Mouse (Mus musculus) midbrain, embryonic 12.5 days (tissue): ENCODE measurements at regions not wholly inside any gene's neighbourhood (a gene's known extent, or its start where the extent isn't known, plus 50 kb on each side); places are given as distances from the start of the nearest gene placed in this dataset.

Experiments
- ATAC-seq: fragments of 200-750 bp; cut with Nextera tagmentation; 2 replicates; pipeline ENCODE4 v1.8.0; 2017; ENCODE audit warnings: low read depth, moderate TSS enrichment, moderate library complexity; ENCODE audit not compliant: low FRiP score
- H3K27ac ChIP-seq: fragments of 300-500 bp; sonication (generic); replicated peaks from 2 replicates; pipeline ENCODE4 v1.5.1; 2016; ENCODE audit warnings: mild to moderate bottlenecking
- H3K27me3 ChIP-seq: fragments of 300-500 bp; sonication (generic); 2 replicates; pipeline ENCODE4 v1.6.1; 2016; ENCODE audit warnings: mild to moderate bottlenecking
- H3K36me3 ChIP-seq: fragments of 300-500 bp; sonication (generic); 2 replicates; pipeline ENCODE4 v1.6.1; 2016
- H3K4me1 ChIP-seq: fragments of 300-500 bp; sonication (generic); 2 replicates; pipeline ENCODE4 v1.6.1; 2016
- H3K4me2 ChIP-seq: fragments of 300-500 bp; sonication (generic); replicated peaks from 2 replicates; pipeline ENCODE4 v1.6.1; 2016; ENCODE audit warnings: mild to moderate bottlenecking, moderate library complexity
- H3K4me3 ChIP-seq: fragments of 300-500 bp; sonication (generic); 2 replicates; pipeline ENCODE4 v1.5.1; 2016; ENCODE audit warnings: mild to moderate bottlenecking
- H3K9ac ChIP-seq: fragments of 300-500 bp; sonication (generic); replicated peaks from 2 replicates; pipeline ENCODE4 v1.6.1; 2016; ENCODE audit warnings: mild to moderate bottlenecking, moderate library complexity
- H3K9me3 ChIP-seq: fragments of 300-500 bp; sonication (generic); 2 replicates; pipeline ENCODE4 v1.6.1; 2016; ENCODE audit warnings: mild to moderate bottlenecking
- WGBS: fragments of 180-500 bp; shearing (Covaris S2); methylation state at CpG from one replicate; pipeline ENCODE4 v1.1.7; 2016; 5-methylcytosine and 5-hydroxymethylcytosine counted together

DNA sequence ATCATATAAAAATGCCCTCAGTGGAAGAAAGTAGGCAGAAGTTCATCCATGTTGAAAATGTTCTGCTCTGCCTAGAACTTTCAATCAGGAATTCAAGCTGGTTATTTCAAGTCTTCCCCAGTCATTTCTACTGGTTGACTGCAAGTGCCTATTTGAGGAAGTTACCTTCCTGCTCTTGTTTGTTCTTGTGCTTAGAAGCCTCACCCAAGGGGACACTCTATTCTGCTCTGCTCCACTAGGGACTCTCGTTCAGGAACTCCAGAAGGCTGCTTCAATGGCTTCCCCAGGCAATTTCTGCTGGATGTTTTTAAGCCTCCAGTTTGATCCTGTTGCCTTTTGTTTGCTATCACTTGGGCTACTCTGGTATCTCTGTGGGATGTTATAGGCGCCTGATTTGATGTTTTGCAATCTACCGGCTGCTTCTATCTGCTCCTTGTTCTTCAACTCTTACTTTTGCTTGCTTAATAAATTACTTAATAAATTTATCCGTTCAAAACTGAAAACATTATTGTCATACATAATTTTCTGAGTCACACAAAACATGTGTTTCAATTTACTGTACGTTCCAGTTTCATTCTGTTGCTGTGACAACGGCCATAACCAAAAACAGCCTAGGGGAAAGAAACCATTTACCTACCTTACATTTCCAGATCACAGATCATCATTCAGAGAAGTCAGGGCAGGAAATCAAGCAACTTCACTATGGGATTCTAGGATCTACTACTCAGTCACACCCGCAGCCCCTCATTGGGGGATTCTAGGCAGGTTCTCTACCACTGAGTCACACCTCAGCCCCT is 71.4 kb upstream of the Foxk1 start:
- Histone ChIP-seq H3K36me3 (no peaks in the 10 kb centered on the region), H3K4me1 (peaks cover 4% of the 10 kb centered on the region; the same call in 1 of the 2 replicates), H3K27me3 (no peaks in the 10 kb centered on the region), H3K27ac (no peak overlapping the region), H3K4me2 (no peak overlapping the region), H3K9ac (no peak overlapping the region), H3K4me3 (no peak overlapping the region), H3K9me3 (no peaks in the 10 kb centered on the region)
- WGBS, result 85% methylated on average over 7 of the region's 7 CpGs
- no peak for ATAC-seq

DNA sequence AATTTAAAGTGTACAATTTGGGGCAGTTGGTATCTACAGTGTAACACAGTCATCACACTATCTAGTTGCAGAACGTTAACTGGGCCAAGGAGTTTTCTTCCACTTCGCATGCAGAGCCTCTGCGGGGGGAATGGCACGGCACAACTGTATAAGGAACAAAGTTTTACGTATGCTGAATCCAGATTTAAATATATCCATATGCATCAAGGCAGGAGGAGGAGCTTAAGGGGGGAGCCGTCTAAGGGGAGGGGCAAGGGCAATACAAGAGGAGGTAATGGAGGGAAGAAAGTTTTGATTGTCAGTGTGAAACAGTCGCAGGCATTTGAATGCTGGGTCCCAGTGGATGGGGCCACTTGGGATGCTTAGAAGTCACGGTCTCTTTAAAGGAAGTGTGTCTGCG is 68.6 kb upstream of the Foxk1 start:
- Histone ChIP-seq H3K36me3 (no peaks in the 10 kb centered on the region), H3K4me2 (no peak overlapping the region), H3K4me3 (no peak overlapping the region), H3K4me1 (no peaks in the 10 kb centered on the region), H3K27ac (no peak overlapping the region), H3K27me3 (no peaks in the 10 kb centered on the region), H3K9me3 (no peaks in the 10 kb centered on the region), H3K9ac (no peak overlapping the region)
- no peak for ATAC-seq
- WGBS, result 60% methylated on average over 9 of the region's 9 CpGs

DNA sequence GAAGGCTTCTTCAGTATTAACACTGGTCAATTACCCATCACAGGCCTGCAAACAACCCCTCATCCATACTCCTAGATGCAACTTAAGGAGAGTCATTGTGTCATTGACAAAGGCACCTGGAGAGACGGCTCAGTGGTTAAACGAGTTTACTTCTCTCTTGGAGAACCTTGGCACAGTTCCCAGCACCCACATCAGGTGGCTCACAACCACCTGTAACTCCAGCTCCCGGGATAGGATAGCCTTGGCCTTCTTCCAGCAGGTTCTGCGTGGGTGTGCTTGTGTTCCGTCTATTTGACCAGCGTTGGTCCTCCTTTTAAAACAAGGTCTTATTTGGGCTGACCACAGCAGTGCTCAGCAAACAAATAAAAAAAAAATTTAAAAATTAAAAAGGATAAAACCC is 63.9 kb upstream of the Foxk1 start:
- H3K9me3 ChIP-seq, result no peaks in the 10 kb centered on the region
- H3K4me2 ChIP-seq, result no peak overlapping the region
- 90% methylated on average over 6 of the region's 6 CpGs for WGBS
- H3K4me3 ChIP-seq, result no peak overlapping the region
- no peaks in the 10 kb centered on the region for H3K27me3 ChIP-seq
- H3K27ac ChIP-seq, result no peak overlapping the region
- H3K36me3 ChIP-seq, result no peaks in the 10 kb centered on the region
- ATAC-seq, result no peak
- no peaks in the 10 kb centered on the region for H3K4me1 ChIP-seq
- no peak overlapping the region for H3K9ac ChIP-seq

DNA sequence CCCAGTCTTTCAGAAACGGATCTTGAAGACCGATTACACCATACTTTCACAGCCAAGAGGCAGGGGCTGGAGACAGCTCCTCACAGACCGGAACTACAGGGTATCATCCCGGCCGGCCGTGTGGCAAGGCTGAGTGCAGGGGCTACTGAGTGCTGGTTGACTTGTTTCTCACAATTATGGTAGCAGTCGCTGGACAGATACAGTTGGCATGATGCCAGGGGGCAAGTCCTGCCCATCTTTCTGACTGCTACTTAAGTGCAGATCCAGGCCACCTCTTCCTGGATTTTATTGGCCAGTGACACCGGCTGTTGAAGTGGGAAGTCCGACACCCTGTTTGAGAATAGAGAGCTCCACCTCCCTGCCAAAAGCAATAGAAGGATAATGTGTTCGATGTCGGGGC is 63.2 kb upstream of the Foxk1 start:
- H3K4me2 ChIP-seq, result no peak overlapping the region
- H3K9ac ChIP-seq, result no peak overlapping the region
- no peaks in the 10 kb centered on the region for H3K4me1 ChIP-seq
- no peaks in the 10 kb centered on the region for H3K27me3 ChIP-seq
- no peak overlapping the region for H3K27ac ChIP-seq
- ATAC-seq, result no peak
- no peaks in the 10 kb centered on the region for H3K9me3 ChIP-seq
- H3K36me3 ChIP-seq, result no peaks in the 10 kb centered on the region
- no peak overlapping the region for H3K4me3 ChIP-seq
- WGBS, result 82% methylated on average over 11 of the region's 11 CpGs

DNA sequence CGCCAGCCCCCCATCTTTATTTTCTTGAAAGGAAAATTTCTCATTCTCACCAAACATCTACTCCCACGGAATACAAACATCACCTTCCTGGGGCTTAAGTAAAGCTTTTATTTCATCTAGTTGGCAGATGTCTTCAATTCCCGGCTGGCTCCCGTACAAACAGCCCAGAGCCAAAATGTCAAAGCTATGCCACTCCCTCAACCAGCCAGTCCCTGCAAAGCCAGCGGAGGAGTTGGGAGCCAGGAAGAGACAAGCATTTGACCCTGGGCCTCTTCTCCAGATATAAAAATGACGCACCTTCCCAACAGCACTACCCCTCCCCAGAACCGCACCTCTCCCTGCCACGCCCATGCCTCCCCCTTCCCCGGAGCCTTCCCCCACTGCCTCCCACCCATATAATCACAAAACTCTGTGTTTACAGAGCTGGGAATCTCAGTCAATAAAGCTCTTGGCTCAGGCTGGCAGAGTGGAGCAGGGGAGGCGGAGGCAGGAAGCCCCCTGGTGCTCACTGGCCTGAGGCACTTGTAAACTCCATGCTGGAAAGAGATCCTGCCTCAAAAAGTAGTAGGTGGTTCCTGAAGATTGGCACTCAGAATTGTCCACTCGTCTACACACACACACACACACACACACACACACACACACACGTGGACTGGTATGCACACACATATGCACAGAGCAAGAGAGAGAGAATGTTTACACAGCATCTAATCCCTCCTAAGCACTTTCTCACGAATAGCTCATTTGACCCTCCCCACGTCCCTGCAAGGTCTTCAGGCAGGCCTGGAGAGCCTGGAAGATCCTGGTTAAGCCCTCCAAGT is 60.9 kb upstream of the Foxk1 start:
- Histone ChIP-seq H3K4me2 (no peak overlapping the region), H3K36me3 (no peaks in the 10 kb centered on the region), H3K4me3 (no peak overlapping the region), H3K27ac (no peak overlapping the region), H3K9ac (no peak overlapping the region), H3K4me1 (no peaks in the 10 kb centered on the region), H3K27me3 (no peaks in the 10 kb centered on the region), H3K9me3 (no peaks in the 10 kb centered on the region)
- ATAC-seq, result no peak
- WGBS, result 68% methylated on average over 14 of the region's 14 CpGs

DNA sequence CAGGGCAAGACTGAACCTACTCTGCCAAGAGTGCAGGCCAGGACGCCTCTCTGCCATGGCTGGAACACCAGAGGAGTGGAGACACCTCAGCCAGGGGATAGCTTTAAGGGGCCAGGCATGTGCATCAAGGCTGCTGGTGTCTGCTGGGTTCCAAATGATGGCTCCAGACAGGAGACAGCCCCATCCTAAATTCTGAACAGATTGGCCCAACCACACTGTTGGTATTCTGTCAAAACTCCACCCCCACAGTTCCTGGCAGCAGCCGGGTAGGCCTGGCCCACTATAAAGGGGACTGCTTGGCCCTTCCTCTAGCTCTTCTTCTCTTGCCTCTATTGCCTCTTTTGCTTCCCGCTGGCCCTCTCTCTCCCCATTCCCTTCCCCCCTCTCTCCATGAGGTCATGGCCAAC is 60.3 kb upstream of the Foxk1 start:
- 68% methylated on average over 3 of the region's 3 CpGs for WGBS
- H3K4me2 ChIP-seq, result no peak overlapping the region
- no peaks in the 10 kb centered on the region for H3K4me1 ChIP-seq
- no peak overlapping the region for H3K9ac ChIP-seq
- no peak overlapping the region for H3K4me3 ChIP-seq
- no peak for ATAC-seq
- no peak overlapping the region for H3K27ac ChIP-seq
- no peaks in the 10 kb centered on the region for H3K9me3 ChIP-seq
- no peaks in the 10 kb centered on the region for H3K36me3 ChIP-seq
- H3K27me3 ChIP-seq, result no peaks in the 10 kb centered on the region

DNA sequence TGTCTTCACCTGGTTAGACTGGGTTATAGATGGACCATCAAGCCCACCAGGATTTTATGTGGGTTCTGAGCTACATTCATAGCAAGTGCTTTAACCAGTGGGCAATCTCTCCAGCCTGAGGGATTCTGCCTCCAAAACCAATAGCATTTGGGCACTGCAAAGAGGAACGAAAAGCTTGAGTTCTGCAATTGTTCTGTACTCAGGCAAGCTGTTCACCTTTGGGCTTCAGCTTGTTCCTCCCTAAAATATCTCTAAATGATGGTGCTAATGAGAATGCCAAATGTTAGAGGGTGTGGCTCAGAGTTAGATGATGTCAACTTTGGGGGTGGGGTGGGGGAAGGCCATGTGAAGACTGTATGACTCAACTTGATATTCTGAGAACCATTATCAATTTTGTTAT is 54.8 kb upstream of the Foxk1 start:
- Histone ChIP-seq H3K9me3 (no peaks in the 10 kb centered on the region), H3K9ac (no peak overlapping the region), H3K4me3 (no peak overlapping the region), H3K4me1 (no peaks in the 10 kb centered on the region), H3K27me3 (no peaks in the 10 kb centered on the region), H3K36me3 (no peaks in the 10 kb centered on the region), H3K27ac (no peak overlapping the region), H3K4me2 (no peak overlapping the region)
- 88% methylated on average over 1 of the region's 1 CpGs for WGBS
- no peak for ATAC-seq

DNA sequence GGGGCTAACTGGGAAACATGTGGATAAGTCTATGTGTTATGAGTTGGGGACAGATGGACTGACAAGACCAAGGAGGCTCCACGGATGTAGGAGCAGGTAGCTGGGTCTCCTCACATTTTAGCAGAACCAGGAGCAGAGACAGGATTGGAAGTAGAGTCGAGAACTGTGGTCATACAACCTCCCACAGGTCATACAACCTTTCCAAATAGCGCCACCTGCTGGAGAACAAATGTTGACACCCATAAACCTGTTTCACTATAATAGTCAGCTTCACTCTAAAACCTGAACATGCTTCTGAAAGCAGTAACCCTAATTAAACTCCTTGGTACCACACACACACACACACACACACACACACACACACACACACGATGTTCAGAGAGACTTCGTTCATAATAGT is 50.7 kb upstream of the Foxk1 start:
- H3K27ac ChIP-seq, result no peak overlapping the region
- no peaks in the 10 kb centered on the region for H3K9me3 ChIP-seq
- H3K9ac ChIP-seq, result no peak overlapping the region
- H3K4me3 ChIP-seq, result no peak overlapping the region
- no peaks in the 10 kb centered on the region for H3K36me3 ChIP-seq
- no peaks in the 10 kb centered on the region for H3K27me3 ChIP-seq
- no peak overlapping the region for H3K4me2 ChIP-seq
- WGBS, result 38% methylated on average over 5 of the region's 5 CpGs
- no peak for ATAC-seq
- no peaks in the 10 kb centered on the region for H3K4me1 ChIP-seq
